Comparison of ENCODE assay signal across 15 mouse cellular contexts in genomic region chr1:156111728-156112127, GRCm38 (mm10).
A peak's percentile ranks its signal among the peaks of the same experiment; 100 is the strongest.
DNase-seq lines count a peak whose midpoint lies in the region; ATAC-seq and TF ChIP-seq lines count a peak whose summit lies in the region.
"Had no signal": no experiment of that assay in that cellular context is flagged by ENCODE, and none has a peak within 500 bp of the region (broad histone marks: within the 10 kb centered on the region; RNA-seq: fewer than 3 reads in every experiment).

No protein-coding gene starts in this region.

- H3K9ac ChIP-seq in hindbrain, embryonic 16.5 days (ENCODE audit: low read depth, low read length): no peak overlapping the region
- 0 out of 2 replicates have a peak overlapping the region, but pooled peaks have one; percentile 10 for H3K9ac ChIP-seq in ES-E14 (ENCODE audit: insufficient read depth, low read depth, low read length, poor library complexity, severe bottlenecking)
- no peak overlapping the region for H3K9ac ChIP-seq in midbrain, embryonic 12.5 days (replicated peaks)
- H3K9ac ChIP-seq: embryonic facial prominence, embryonic 12.5 days; forebrain, embryonic 15.5 days; heart, embryonic 15.5 days; liver, embryonic 12.5 days had no signal

- H3K27ac ChIP-seq in hindbrain, embryonic 10.5 days: peak overlapping the region; percentile 36; the same call in 1 of the 2 replicates
- no peak overlapping the region for H3K27ac ChIP-seq in hindbrain, embryonic 16.5 days (ENCODE audit: low read depth, low read length)
- H3K27ac ChIP-seq in ES-E14 (ENCODE audit: insufficient read depth, low read depth, low read length, poor library complexity, severe bottlenecking): no peak overlapping the region
- H3K27ac ChIP-seq in midbrain, embryonic 12.5 days (replicated peaks): 0 out of 2 replicates have a peak overlapping the region, but pooled peaks have one; percentile 35
- H3K27ac ChIP-seq: embryonic facial prominence, embryonic 12.5 days; forebrain, embryonic 15.5 days; heart, embryonic 15.5 days; liver, embryonic 12.5 days had no signal

- peaks cover 13% of the 10 kb centered on the region for H3K4me1 ChIP-seq in hindbrain, embryonic 10.5 days (replicated peaks)
- no peaks in the 10 kb centered on the region for H3K4me1 ChIP-seq in hindbrain, embryonic 16.5 days (ENCODE audit: control insufficient read depth, insufficient read depth, low read depth, low read length)
- H3K4me1 ChIP-seq in E14TG2a.4 (replicated peaks; ENCODE audit: low read depth, low read length): peaks cover 32% of the 10 kb centered on the region
- peaks cover 0 to 1% of the 10 kb centered on the region in 2 experiments; a peak in 1 of 4 replicates for H3K4me1 ChIP-seq in ES-E14 (ENCODE audit: control insufficient read depth in 2 of 2, insufficient read depth in 2 of 2, low read length in 2 of 2, poor library complexity in 1 of 2)
- H3K4me1 ChIP-seq in midbrain, embryonic 12.5 days: peaks cover 20% of the 10 kb centered on the region

- no peaks in the 10 kb centered on the region for H3K36me3 ChIP-seq in hindbrain, embryonic 10.5 days
- no peaks in the 10 kb centered on the region for H3K36me3 ChIP-seq in hindbrain, embryonic 16.5 days (ENCODE audit: control insufficient read depth, insufficient read depth, low read length)
- H3K36me3 ChIP-seq in E14TG2a.4 (ENCODE audit: insufficient read depth, low read length) (no peaks in the 10 kb centered on the region), ES-E14 (ENCODE audit: control insufficient read depth, insufficient read depth, low read length, poor library complexity, severe bottlenecking) (no peaks in the 10 kb centered on the region)
- no peaks in the 10 kb centered on the region for H3K36me3 ChIP-seq in midbrain, embryonic 12.5 days
- H3K36me3 ChIP-seq: embryonic facial prominence, embryonic 12.5 days; forebrain, embryonic 15.5 days; heart, embryonic 15.5 days; liver, embryonic 12.5 days had no signal

- no peaks in the 10 kb centered on the region for H3K9me3 ChIP-seq in hindbrain, embryonic 10.5 days
- H3K9me3 ChIP-seq in hindbrain, embryonic 16.5 days (ENCODE audit: control insufficient read depth, low read length): no peaks in the 10 kb centered on the region
- no peaks in the 10 kb centered on the region for H3K9me3 ChIP-seq in E14TG2a.4 (ENCODE audit: low read length)
- no peaks in the 10 kb centered on the region for H3K9me3 ChIP-seq in ES-E14 (ENCODE audit: control insufficient read depth, insufficient read depth, low read depth, low read length)
- no peaks in the 10 kb centered on the region for H3K9me3 ChIP-seq in midbrain, embryonic 12.5 days
- H3K9me3 ChIP-seq: embryonic facial prominence, embryonic 12.5 days; forebrain, embryonic 15.5 days; heart, embryonic 15.5 days; liver, embryonic 12.5 days had no signal

- no peak for DNase-seq in hindbrain, embryonic 10.5 days (ENCODE audit: low spot score)
- DNase-seq in ES-E14 (ENCODE audit: low read depth, low spot score): no peak
- DNase-seq in lung, postnatal 14 days: no peak
- no peak for DNase-seq in spleen, adult 18-20 months
- DNase-seq in spleen, postnatal 14 days (ENCODE audit: low spot score in 2 of 2): no peak
- DNase-seq: cerebellum, adult 9-10 months; gastrocnemius, postnatal 10 days had no signal

- TF ChIP-seq CTCF in E14TG2a.4 (conservative IDR thresholded peaks at IDR 0.05; ENCODE audit: low read length): no peak

- no peaks in the 10 kb centered on the region for H3K27me3 ChIP-seq in hindbrain, embryonic 10.5 days (ENCODE audit: insufficient read depth, poor library complexity, severe bottlenecking)
- H3K27me3 ChIP-seq in hindbrain, embryonic 16.5 days (replicated peaks; ENCODE audit: control insufficient read depth, insufficient read depth, low read length): no peaks in the 10 kb centered on the region
- peaks cover 23% of the 10 kb centered on the region for H3K27me3 ChIP-seq in E14TG2a.4 (ENCODE audit: insufficient read depth, low read length)
- no peaks in the 10 kb centered on the region for H3K27me3 ChIP-seq in midbrain, embryonic 12.5 days
- H3K27me3 ChIP-seq: embryonic facial prominence, embryonic 12.5 days; forebrain, embryonic 15.5 days; heart, embryonic 15.5 days; liver, embryonic 12.5 days had no signal

- ATAC-seq in hindbrain, embryonic 16.5 days: no peak
- ATAC-seq in midbrain, embryonic 12.5 days (ENCODE audit: low FRiP score, low read depth): no peak
- ATAC-seq: forebrain, embryonic 15.5 days; liver, embryonic 12.5 days; lung, postnatal 0 days had no signal

- no peak overlapping the region for H3K4me2 ChIP-seq in hindbrain, embryonic 16.5 days (ENCODE audit: low read length)
- H3K4me2 ChIP-seq in midbrain, embryonic 12.5 days (replicated peaks): peak overlapping the region; percentile 15; the same call in 1 of the 2 replicates
- H3K4me2 ChIP-seq: embryonic facial prominence, embryonic 12.5 days; forebrain, embryonic 15.5 days; heart, embryonic 15.5 days; liver, embryonic 12.5 days had no signal

- 34% methylated on average over 12 of the region's 12 CpGs for WGBS in hindbrain, embryonic 10.5 days
- WGBS in hindbrain, embryonic 16.5 days: 35% methylated on average over 12 of the region's 12 CpGs
- 38% methylated on average over 12 of the region's 12 CpGs for WGBS in midbrain, embryonic 12.5 days

- 0 out of 2 replicates have a peak overlapping the region, but pooled peaks have one; percentile 7 for H3K4me3 ChIP-seq in hindbrain, embryonic 10.5 days
- H3K4me3 ChIP-seq in hindbrain, embryonic 16.5 days (ENCODE audit: low read length): no peak overlapping the region
- peak overlapping the region; percentile 64 for H3K4me3 ChIP-seq in E14TG2a.4 (replicated peaks; ENCODE audit: low read length)
- H3K4me3 ChIP-seq in ES-E14 (ENCODE audit: insufficient read depth in 1 of 2, low read depth in 1 of 2, low read length in 2 of 2, poor library complexity in 1 of 2, severe bottlenecking in 1 of 2): peak overlapping the region in 1 of 2 experiments; percentile 31; a peak in 2 of 4 replicates
- no peak overlapping the region for H3K4me3 ChIP-seq in midbrain, embryonic 12.5 days
- H3K4me3 ChIP-seq: embryonic facial prominence, embryonic 12.5 days; forebrain, embryonic 15.5 days; heart, embryonic 15.5 days; liver, embryonic 12.5 days had no signal

- in situ Hi-C loops in ES-E14 (cut with MboI; ENCODE audit: low sequenced_read_pairs in 2 of 2, unreplicated experiment in 2 of 2): no loop called here

TF ChIP-seq in ES-E14, 5 proteins besides CTCF, POLR2A, EP300 and RAD21:
- TF ChIP-seq CHD2 (IDR thresholded peaks at IDR 0.05; ENCODE audit: low read depth, low read length): no peak

Comparison
In these comparisons a context has a peak if more than half of its experiments do, and no peak if none do; other contexts are left out.
1. H3K27ac ChIP-seq: peak in hindbrain, embryonic 10.5 days (single experiment) and midbrain, embryonic 12.5 days (single experiment); none in hindbrain, embryonic 16.5 days (single experiment) and ES-E14 (single experiment).
2. H3K4me3 ChIP-seq: peak in hindbrain, embryonic 10.5 days (single experiment) and E14TG2a.4 (single experiment); none in hindbrain, embryonic 16.5 days (single experiment) and midbrain, embryonic 12.5 days (single experiment).